ENCODE assay signal across 21 mouse cellular contexts in the genomic region with DNA sequence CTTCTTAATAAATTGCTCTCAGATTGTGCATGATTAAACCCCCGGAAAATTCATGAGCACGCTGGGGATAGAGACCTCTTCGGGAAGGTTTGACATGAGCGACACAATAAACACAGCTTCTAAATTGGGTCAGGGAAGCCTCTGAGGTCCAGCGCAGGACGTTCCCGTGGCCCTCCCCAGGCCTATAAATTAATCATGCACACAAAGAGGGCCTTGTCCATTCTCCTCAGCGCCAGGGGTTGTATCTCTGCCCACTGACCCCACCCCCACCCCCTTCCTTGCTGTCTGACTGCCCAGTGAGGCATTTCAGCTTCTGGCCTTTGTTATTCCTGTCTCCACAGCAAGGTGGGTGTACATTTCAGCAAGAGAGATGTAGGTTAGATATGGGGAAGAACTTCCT. TPM values are rescaled to one million over a fixed set of nuclear protein-coding genes. Genes with fewer than 3 reads are reported as not detected.
DNase-seq lines count a peak whose midpoint lies in the region; ATAC-seq and TF ChIP-seq lines count a peak whose summit lies in the region.
"Had no signal": no experiment of that assay in that cellular context is flagged by ENCODE, and none has a peak within 500 bp of the region (broad histone marks: within the 10 kb centered on the region; RNA-seq: fewer than 3 reads in every experiment).

No protein-coding gene starts in this region.

- no peak overlapping the region for H3K4me3 ChIP-seq in forebrain, embryonic 10.5 days
- no peak overlapping the region for H3K4me3 ChIP-seq in forebrain, postnatal 0 days (ENCODE audit: low read depth, low read length)
- no peak overlapping the region for H3K4me3 ChIP-seq in hindbrain, embryonic 12.5 days
- no peak overlapping the region for H3K4me3 ChIP-seq in hindbrain, postnatal 0 days (ENCODE audit: low read length)
- H3K4me3 ChIP-seq in neural tube, embryonic 12.5 days: no peak overlapping the region
- no peak overlapping the region for H3K4me3 ChIP-seq in intestine, postnatal 0 days (ENCODE audit: low read depth, low read length)
- H3K4me3 ChIP-seq: forebrain, embryonic 13.5 days; liver, embryonic 15.5 days; lung, embryonic 15.5 days; megakaryocyte, embryonic 14.5 days had no signal

- WGBS in forebrain, embryonic 10.5 days: 34% methylated on average over 8 of the region's 8 CpGs
- WGBS in forebrain, postnatal 0 days: 20% methylated on average over 8 of the region's 8 CpGs
- WGBS in hindbrain, embryonic 12.5 days: 18% methylated on average over 8 of the region's 8 CpGs
- 11% methylated on average over 8 of the region's 8 CpGs for WGBS in hindbrain, postnatal 0 days
- 8% methylated on average over 8 of the region's 8 CpGs for WGBS in neural tube, embryonic 12.5 days
- WGBS in intestine, postnatal 0 days: 45% methylated on average over 8 of the region's 8 CpGs

- no peak for ATAC-seq in forebrain, postnatal 0 days
- ATAC-seq in hindbrain, embryonic 12.5 days (ENCODE audit: low FRiP score): no peak
- ATAC-seq in hindbrain, postnatal 0 days: no peak; the same call in 1 of the 2 replicates
- no peak for ATAC-seq in neural tube, embryonic 12.5 days (ENCODE audit: low FRiP score, low read depth)
- ATAC-seq in intestine, postnatal 0 days: no peak
- ATAC-seq: forebrain, embryonic 13.5 days had no signal

- no peak for TF ChIP-seq CTCF in forebrain, postnatal 0 days (IDR thresholded peaks at IDR 0.05; ENCODE audit: low read depth)
- TF ChIP-seq CTCF in hindbrain, postnatal 0 days (IDR thresholded peaks at IDR 0.05; ENCODE audit: low read depth): no peak
- no peak for TF ChIP-seq CTCF in intestine, postnatal 0 days (IDR thresholded peaks at IDR 0.05; ENCODE audit: low read depth)

- no peaks in the 10 kb centered on the region for H3K36me3 ChIP-seq in forebrain, embryonic 10.5 days (replicated peaks)
- H3K36me3 ChIP-seq in forebrain, postnatal 0 days (ENCODE audit: insufficient read depth): no peaks in the 10 kb centered on the region
- no peaks in the 10 kb centered on the region for H3K36me3 ChIP-seq in hindbrain, embryonic 12.5 days
- no peaks in the 10 kb centered on the region for H3K36me3 ChIP-seq in hindbrain, postnatal 0 days (ENCODE audit: insufficient read depth, low read length)
- H3K36me3 ChIP-seq in neural tube, embryonic 12.5 days: no peaks in the 10 kb centered on the region
- H3K36me3 ChIP-seq in intestine, postnatal 0 days (ENCODE audit: control insufficient read depth, insufficient read depth): no peaks in the 10 kb centered on the region
- H3K36me3 ChIP-seq: liver, embryonic 15.5 days; lung, embryonic 15.5 days had no signal

- no peak overlapping the region for H3K4me2 ChIP-seq in forebrain, postnatal 0 days (ENCODE audit: low read depth)
- H3K4me2 ChIP-seq in hindbrain, embryonic 12.5 days (replicated peaks): 0 out of 2 replicates have a peak overlapping the region, but pooled peaks have one; percentile 13
- no peak overlapping the region for H3K4me2 ChIP-seq in hindbrain, postnatal 0 days (ENCODE audit: low read depth, low read length)
- H3K4me2 ChIP-seq in neural tube, embryonic 12.5 days (replicated peaks): peak overlapping the region; percentile 14; the same call in 1 of the 2 replicates
- no peak overlapping the region for H3K4me2 ChIP-seq in intestine, postnatal 0 days (replicated peaks; ENCODE audit: low read depth)
- H3K4me2 ChIP-seq: forebrain, embryonic 13.5 days; liver, embryonic 15.5 days; lung, embryonic 15.5 days had no signal

- peak overlapping the region; percentile 69 for H3K27ac ChIP-seq in forebrain, embryonic 10.5 days
- no peak overlapping the region for H3K27ac ChIP-seq in forebrain, postnatal 0 days (ENCODE audit: low read depth, low read length)
- H3K27ac ChIP-seq in hindbrain, embryonic 12.5 days: no peak overlapping the region
- no peak overlapping the region for H3K27ac ChIP-seq in hindbrain, postnatal 0 days
- H3K27ac ChIP-seq in neural tube, embryonic 12.5 days: no peak overlapping the region
- H3K27ac ChIP-seq in intestine, postnatal 0 days (ENCODE audit: low read depth, low read length): no peak overlapping the region
- H3K27ac ChIP-seq: forebrain, embryonic 13.5 days; liver, embryonic 15.5 days; lung, embryonic 15.5 days had no signal

- no peak overlapping the region for H3K9ac ChIP-seq in forebrain, postnatal 0 days
- no peak overlapping the region for H3K9ac ChIP-seq in hindbrain, embryonic 12.5 days
- H3K9ac ChIP-seq in hindbrain, postnatal 0 days (replicated peaks; ENCODE audit: low read length): no peak overlapping the region
- H3K9ac ChIP-seq in neural tube, embryonic 12.5 days: 0 out of 2 replicates have a peak overlapping the region, but pooled peaks have one; percentile 9
- H3K9ac ChIP-seq in intestine, postnatal 0 days (ENCODE audit: low read depth, low read length): no peak overlapping the region
- H3K9ac ChIP-seq: forebrain, embryonic 13.5 days; liver, embryonic 15.5 days; lung, embryonic 15.5 days had no signal

- H3K9me3 ChIP-seq in forebrain, embryonic 10.5 days: no peaks in the 10 kb centered on the region
- H3K9me3 ChIP-seq in forebrain, postnatal 0 days (ENCODE audit: low read length): no peaks in the 10 kb centered on the region
- no peaks in the 10 kb centered on the region for H3K9me3 ChIP-seq in hindbrain, embryonic 12.5 days (replicated peaks)
- H3K9me3 ChIP-seq in hindbrain, postnatal 0 days (ENCODE audit: low read length): no peaks in the 10 kb centered on the region
- H3K9me3 ChIP-seq in neural tube, embryonic 12.5 days: no peaks in the 10 kb centered on the region
- no peaks in the 10 kb centered on the region for H3K9me3 ChIP-seq in intestine, postnatal 0 days (ENCODE audit: control insufficient read depth)
- H3K9me3 ChIP-seq: forebrain, embryonic 13.5 days; liver, embryonic 15.5 days; lung, embryonic 15.5 days; megakaryocyte, embryonic 14.5 days had no signal

- H3K4me1 ChIP-seq in forebrain, embryonic 10.5 days: peaks cover 58% of the 10 kb centered on the region
- peaks cover 13% of the 10 kb centered on the region for H3K4me1 ChIP-seq in forebrain, postnatal 0 days (ENCODE audit: insufficient read depth)
- H3K4me1 ChIP-seq in hindbrain, embryonic 12.5 days: peaks cover 49% of the 10 kb centered on the region
- H3K4me1 ChIP-seq in hindbrain, postnatal 0 days (ENCODE audit: insufficient read depth, low read length): peaks cover 14% of the 10 kb centered on the region
- peaks cover 42% of the 10 kb centered on the region for H3K4me1 ChIP-seq in neural tube, embryonic 12.5 days
- 0 out of 2 replicates have a peak, but pooled peaks cover 6% of the 10 kb centered on the region for H3K4me1 ChIP-seq in intestine, postnatal 0 days (replicated peaks; ENCODE audit: control insufficient read depth, insufficient read depth, low read length)

- no peak for DNase-seq in forebrain, embryonic 10.5 days (ENCODE audit: extremely low spot score, low spot score)
- DNase-seq in forebrain, postnatal 0 days: no peak
- DNase-seq in hindbrain, postnatal 0 days (ENCODE audit: low spot score): no peak
- peak; percentile 81 for DNase-seq in Muller cell, postnatal 12 days (ENCODE audit: inconsistent ontology term)
- DNase-seq: adrenal gland, postnatal 14 days; cerebellum, adult 8-10 months; gastrocnemius, postnatal 10 days; heart, adult 11 months; heart, postnatal 36 days; kidney, adult 18-20 months; kidney, postnatal 4 days; lung, postnatal 36 days; thymus, adult 18-20 months; thymus, postnatal 36 days had no signal

- H3K27me3 ChIP-seq in forebrain, embryonic 10.5 days (ENCODE audit: poor library complexity, severe bottlenecking): peaks cover 10% of the 10 kb centered on the region
- no peaks in the 10 kb centered on the region for H3K27me3 ChIP-seq in forebrain, postnatal 0 days (ENCODE audit: insufficient read depth, low read length)
- H3K27me3 ChIP-seq in hindbrain, embryonic 12.5 days: peaks cover 4% of the 10 kb centered on the region; the same call in 1 of the 2 replicates
- H3K27me3 ChIP-seq in hindbrain, postnatal 0 days (ENCODE audit: insufficient read depth, low read length): no peaks in the 10 kb centered on the region
- no peaks in the 10 kb centered on the region for H3K27me3 ChIP-seq in neural tube, embryonic 12.5 days (replicated peaks)
- no peaks in the 10 kb centered on the region for H3K27me3 ChIP-seq in intestine, postnatal 0 days (replicated peaks; ENCODE audit: control insufficient read depth, insufficient read depth, low read length)
- H3K27me3 ChIP-seq: forebrain, embryonic 13.5 days; liver, embryonic 15.5 days; lung, embryonic 15.5 days had no signal

RNA-seq across cellular contexts. Expression of a gene that starts 49.4 kb away (rescaled TPM):
- 22.0 and 23.3 TPM in 2 replicates for polyA plus RNA-seq in forebrain, embryonic 10.5 days (2016; fragmentation: Nextera tagmentation; extraction: Ambion mirVana)
- 112 and 119 TPM in 2 replicates for total RNA-seq in forebrain, postnatal 0 days (2014; rRNA removed)
- polyA plus RNA-seq in forebrain, postnatal 0 days (2015; fragmentation: Nextera tagmentation; extraction: Ambion mirVana): 54.9 and 65.4 TPM in 2 replicates
- 64.8 and 68.1 TPM in 2 replicates for polyA plus RNA-seq in hindbrain, embryonic 12.5 days (2016; fragmentation: Nextera tagmentation; extraction: Ambion mirVana)
- 161 and 163 TPM in 2 replicates for total RNA-seq in hindbrain, postnatal 0 days (2014; rRNA removed)
- polyA plus RNA-seq in hindbrain, postnatal 0 days (2015; fragmentation: Nextera tagmentation; extraction: Ambion mirVana): 64.5 and 69.9 TPM in 2 replicates
- 65.7 and 77.7 TPM in 2 replicates for polyA plus RNA-seq in neural tube, embryonic 12.5 days (2016; fragmentation: Nextera tagmentation; extraction: Ambion mirVana)
- 41.3 and 48.5 TPM in 2 replicates for polyA plus RNA-seq in intestine, postnatal 0 days (2015; fragmentation: Nextera tagmentation; extraction: Ambion mirVana)

Comparison
In these comparisons a context has a peak if more than half of its experiments do, and no peak if none do; other contexts are left out.
1. H3K4me2 ChIP-seq: peak in hindbrain, embryonic 12.5 days (single experiment) and neural tube, embryonic 12.5 days (single experiment); none in forebrain, postnatal 0 days (single experiment), hindbrain, postnatal 0 days (single experiment) and intestine, postnatal 0 days (single experiment).